24 mouse cellular contexts compared by ENCODE assay signal in the genomic region with DNA sequence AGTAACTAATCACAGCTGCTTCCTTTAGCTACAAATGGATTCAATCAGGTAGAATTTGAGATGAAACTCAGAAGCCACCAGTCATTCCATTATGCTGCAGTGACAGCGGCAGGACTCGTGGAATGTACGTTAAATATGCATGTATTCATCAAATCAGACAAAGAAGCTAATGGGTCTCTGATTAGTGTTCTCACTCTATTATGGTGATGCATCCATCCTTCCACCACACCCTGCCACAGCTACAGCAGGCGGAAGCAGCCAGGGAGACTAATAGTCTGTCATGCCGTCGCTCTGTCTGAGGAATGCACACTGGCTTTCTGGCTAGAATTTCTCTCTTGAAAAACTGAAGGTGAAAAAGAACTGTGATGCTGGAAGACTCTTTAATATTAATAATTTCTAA. TPM values are rescaled to one million over a fixed set of nuclear protein-coding genes. Genes with fewer than 3 reads are reported as not detected.
DNase-seq lines count a peak whose midpoint lies in the region; ATAC-seq and TF ChIP-seq lines count a peak whose summit lies in the region.
"Had no signal": no experiment of that assay in that cellular context is flagged by ENCODE, and none has a peak within 500 bp of the region (broad histone marks: within the 10 kb centered on the region; RNA-seq: fewer than 3 reads in every experiment).

No protein-coding gene starts in this region.

- no peak overlapping the region for H3K9ac ChIP-seq in forebrain, embryonic 12.5 days
- no peak overlapping the region for H3K9ac ChIP-seq in forebrain, postnatal 0 days
- H3K9ac ChIP-seq: embryonic facial prominence, embryonic 12.5 days; heart, embryonic 15.5 days; hindbrain, embryonic 15.5 days had no signal

- no peak overlapping the region for H3K27ac ChIP-seq in forebrain, embryonic 12.5 days
- no peak overlapping the region for H3K27ac ChIP-seq in forebrain, embryonic 10.5 days
- no peak overlapping the region for H3K27ac ChIP-seq in forebrain, postnatal 0 days (ENCODE audit: low read depth, low read length)
- H3K27ac ChIP-seq: embryonic facial prominence, embryonic 12.5 days; heart, adult 2 months; heart, embryonic 15.5 days; hindbrain, embryonic 10.5 days; hindbrain, embryonic 15.5 days had no signal

- TF ChIP-seq CTCF in brain, embryonic 14.5 days (IDR thresholded peaks at IDR 0.05; ENCODE audit: borderline replicate concordance, extremely low read depth, insufficient read depth, insufficient read length), result no peak
- no peak for TF ChIP-seq CTCF in forebrain, postnatal 0 days (IDR thresholded peaks at IDR 0.05; ENCODE audit: low read depth)

- 75% methylated on average over 6 of the region's 6 CpGs for WGBS in forebrain, embryonic 12.5 days
- 91% methylated on average over 6 of the region's 6 CpGs for whole genome bisulfite sequencing in forebrain, embryonic 10.5 days
- 54% methylated on average over 6 of the region's 6 CpGs for WGBS in forebrain, postnatal 0 days

- no peak for TF ChIP-seq POLR2A in brain, embryonic 14.5 days (IDR thresholded peaks at IDR 0.05; ENCODE audit: borderline replicate concordance, extremely low read depth, insufficient read depth, insufficient read length, poor library complexity, severe bottlenecking)

- H3K9me3 ChIP-seq in forebrain, embryonic 12.5 days, result no peaks in the 10 kb centered on the region
- no peaks in the 10 kb centered on the region for H3K9me3 ChIP-seq in forebrain, embryonic 10.5 days
- no peaks in the 10 kb centered on the region for H3K9me3 ChIP-seq in forebrain, postnatal 0 days (ENCODE audit: low read length)
- H3K9me3 ChIP-seq: embryonic facial prominence, embryonic 12.5 days; heart, embryonic 15.5 days; hindbrain, embryonic 10.5 days; hindbrain, embryonic 15.5 days had no signal

- no peak overlapping the region for H3K4me2 ChIP-seq in forebrain, embryonic 12.5 days
- H3K4me2 ChIP-seq in forebrain, postnatal 0 days (ENCODE audit: low read depth), result no peak overlapping the region
- H3K4me2 ChIP-seq: embryonic facial prominence, embryonic 12.5 days; heart, embryonic 11.5 days; heart, embryonic 15.5 days; hindbrain, embryonic 15.5 days had no signal

- H3K4me3 ChIP-seq in forebrain, embryonic 12.5 days (replicated peaks), result no peak overlapping the region
- H3K4me3 ChIP-seq in forebrain, embryonic 10.5 days, result no peak overlapping the region
- H3K4me3 ChIP-seq in forebrain, postnatal 0 days (ENCODE audit: low read depth, low read length), result no peak overlapping the region
- H3K4me3 ChIP-seq: embryonic facial prominence, embryonic 12.5 days; heart, adult 2 months; heart, embryonic 15.5 days; hindbrain, embryonic 10.5 days; hindbrain, embryonic 15.5 days had no signal

- no peaks in the 10 kb centered on the region for H3K27me3 ChIP-seq in forebrain, embryonic 12.5 days
- no peaks in the 10 kb centered on the region for H3K27me3 ChIP-seq in forebrain, embryonic 10.5 days (ENCODE audit: poor library complexity, severe bottlenecking)
- no peaks in the 10 kb centered on the region for H3K27me3 ChIP-seq in forebrain, postnatal 0 days (ENCODE audit: insufficient read depth, low read length)
- H3K27me3 ChIP-seq: embryonic facial prominence, embryonic 12.5 days; heart, embryonic 15.5 days; hindbrain, embryonic 15.5 days had no signal

- H3K36me3 ChIP-seq in forebrain, embryonic 12.5 days (replicated peaks), result peaks cover 70% of the 10 kb centered on the region
- peaks cover 77% of the 10 kb centered on the region for H3K36me3 ChIP-seq in forebrain, embryonic 10.5 days (replicated peaks)
- peaks cover 37% of the 10 kb centered on the region for H3K36me3 ChIP-seq in forebrain, postnatal 0 days (ENCODE audit: insufficient read depth)

- peak; percentile 49; the same call in 1 of the 2 replicates for ATAC-seq in forebrain, embryonic 12.5 days (ENCODE audit: low FRiP score)
- peak; percentile 73; the same call in 1 of the 2 replicates for ATAC-seq in forebrain, postnatal 0 days
- ATAC-seq: CD4-positive, CD25-positive, alpha-beta regulatory T cell, adult 4 months; inflammation-experienced regulatory T-cells, adult 6 months; intestine, postnatal 0 days had no signal

- no peaks in the 10 kb centered on the region for H3K4me1 ChIP-seq in forebrain, embryonic 12.5 days
- H3K4me1 ChIP-seq in forebrain, embryonic 10.5 days, result no peaks in the 10 kb centered on the region
- no peaks in the 10 kb centered on the region for H3K4me1 ChIP-seq in forebrain, postnatal 0 days (ENCODE audit: insufficient read depth)
- H3K4me1 ChIP-seq: embryonic facial prominence, embryonic 12.5 days; heart, embryonic 15.5 days; hindbrain, embryonic 10.5 days; hindbrain, embryonic 15.5 days had no signal

- no peak for DNase-seq in forebrain, embryonic 10.5 days (ENCODE audit: extremely low spot score, low spot score)
- peak; percentile 40 for DNase-seq in ES-CJ7 (ENCODE audit: low read depth, low spot score)
- DNase-seq in brain, embryonic 14.5 days (ENCODE audit: low read depth), result peak; percentile 49
- no peak for DNase-seq in forebrain, postnatal 0 days
- DNase-seq in ovary, adult 18-20 months (ENCODE audit: low spot score), result no peak
- DNase-seq in left cerebral cortex, adult 18-20 months (ENCODE audit: low spot score in 2 of 2), result no peak
- DNase-seq: adrenal gland, postnatal 10 days; B cell, adult 2 months; cerebellum, adult 11-12 months; cerebellum, adult 9-10 months; cerebellum, postnatal 25 days; gastrocnemius, postnatal 10 days; heart, adult 2 months had no signal

RNA-seq across cellular contexts. Expression of a gene that starts 11.5 kb away (rescaled TPM):
- polyA plus RNA-seq in forebrain, embryonic 12.5 days (2016; fragmentation: Nextera tagmentation; extraction: Ambion mirVana), result 27.2 and 28.8 TPM in 2 replicates
- polyA plus RNA-seq in forebrain, embryonic 10.5 days (2016; fragmentation: Nextera tagmentation; extraction: Ambion mirVana), result 30.3 and 31.6 TPM in 2 replicates
- 22.9 and 25.4 TPM in 2 replicates for polyA plus RNA-seq in brain, embryonic 14.5 days (2012; rRNA removed)
- total RNA-seq in forebrain, postnatal 0 days (2014; rRNA removed), result 13.0 and 31.0 TPM in 2 replicates
- 6.4 and 13.0 TPM in 2 replicates for polyA plus RNA-seq in forebrain, postnatal 0 days (2015; fragmentation: Nextera tagmentation; extraction: Ambion mirVana)
- total RNA-seq in left cerebral cortex, adult 18-20 months (2021), result 10 to 100 TPM; 16.0 to 17.0 TPM

RNA-seq across cellular contexts. Expression of a gene that starts 54.7 kb away (rescaled TPM):
- 0.12 TPM in 1 of 2 replicates, not detected in the other for polyA plus RNA-seq in forebrain, embryonic 12.5 days (2016; fragmentation: Nextera tagmentation; extraction: Ambion mirVana)
- polyA plus RNA-seq in forebrain, embryonic 10.5 days (2016; fragmentation: Nextera tagmentation; extraction: Ambion mirVana), result not detected in 2 replicates
- 0.11 TPM in 2 replicates for polyA plus RNA-seq in brain, embryonic 14.5 days (2012; rRNA removed)
- total RNA-seq in forebrain, postnatal 0 days (2014; rRNA removed), result 0.14 and 0.15 TPM in 2 replicates
- 0.10 and 0.34 TPM in 2 replicates for polyA plus RNA-seq in forebrain, postnatal 0 days (2015; fragmentation: Nextera tagmentation; extraction: Ambion mirVana)
- total RNA-seq in left cerebral cortex, adult 18-20 months (2021), result under 1 TPM in 1 of 2 experiments, not detected in 1; 0.16 TPM
- total RNA-seq: heart, adult 2 months; heart, postnatal 25 days; MEL had no signal
- polyA plus RNA-seq: CD4-positive, CD25-positive, alpha-beta regulatory T cell, adult 4 months; heart, embryonic 11.5 days; hindbrain, embryonic 10.5 days; hindbrain, embryonic 15.5 days; inflammation-experienced regulatory T-cells, adult 6 months had no signal

Comparison
In these comparisons a context has a peak if more than half of its experiments do, and no peak if none do; other contexts are left out.
1. DNase-seq: peak in ES-CJ7 (single experiment) and brain, embryonic 14.5 days (single experiment); none in forebrain, embryonic 10.5 days (single experiment), forebrain, postnatal 0 days (single experiment), ovary, adult 18-20 months (single experiment) and left cerebral cortex, adult 18-20 months (0 of 2).